Mouse (Mus musculus) midbrain, embryonic 10.5 days (tissue): ENCODE results near the gene Asb2. TPM values are rescaled to one million over a fixed set of nuclear protein-coding genes. Genes with fewer than 3 reads are reported as not detected.
A peak's percentile ranks its signal among the peaks of the same experiment; 100 is the strongest.

Experiments used
- DNase-seq: peaks from one replicate; pipeline ENCODE4 v3.0.0-alpha.2; 2017; ENCODE audit warnings: low spot score
- H3K27ac ChIP-seq: fragments of 300-500 bp; sonication (generic); replicated peaks from 2 replicates; pipeline ENCODE4 v1.5.1; 2016; ENCODE audit warnings: mild to moderate bottlenecking
- H3K27me3 ChIP-seq: fragments of 300-500 bp; sonication (generic); 2 replicates; pipeline ENCODE4 v1.6.1; 2016; ENCODE audit warnings: low read depth, mild to moderate bottlenecking; ENCODE audit not compliant: poor library complexity, severe bottlenecking
- H3K36me3 ChIP-seq: fragments of 300-500 bp; sonication (generic); 2 replicates; pipeline ENCODE4 v1.6.1; 2016; ENCODE audit warnings: mild to moderate bottlenecking, moderate library complexity
- H3K4me1 ChIP-seq: fragments of 300-500 bp; sonication (generic); 2 replicates; pipeline ENCODE4 v1.6.1; 2016
- H3K4me3 ChIP-seq: fragments of 300-500 bp; sonication (generic); 2 replicates; pipeline ENCODE4 v1.5.1; 2016; ENCODE audit warnings: mild to moderate bottlenecking, moderate library complexity
- H3K9me3 ChIP-seq: fragments of 300-500 bp; sonication (generic); replicated peaks from 2 replicates; pipeline ENCODE4 v1.6.1; 2016; ENCODE audit warnings: mild to moderate bottlenecking
- WGBS: fragments of 180-500 bp; shearing (Covaris S2); methylation state at CpG from one replicate; pipeline ENCODE4 v1.1.7; 2016; 5-methylcytosine and 5-hydroxymethylcytosine counted together
- polyA plus RNA-seq: library from polyadenylated mRNA; unstranded; fragments of >200 nt; fragmentation: Nextera tagmentation; extraction: Ambion mirVana; gene quantifications from 2 replicates; pipeline ENCODE4 v1.2.1, GENCODE M21; 2016

Asb2 gene
- polyA plus RNA-seq, 1 experiment from 2014 or later: 0.53 TPM

- no peak overlapping the region for H3K27ac ChIP-seq
- H3K4me3 ChIP-seq: no peak overlapping the region
- WGBS: 77% methylated on average over 4 of the region's 4 CpGs
- no peaks in the 10 kb centered on the region for H3K36me3 ChIP-seq
- H3K9me3 ChIP-seq: no peaks in the 10 kb centered on the region
- H3K4me1 ChIP-seq: peaks cover 41% of the 10 kb centered on the region
- peaks cover 66% of the 10 kb centered on the region for H3K27me3 ChIP-seq
- no peak for DNase-seq
Observed at GRCm38 (mm10) chr12:103331491-103331890, 24.3 kb downstream of the Asb2 start.

GRCm38 (mm10) chr12:103328448-103329191, 27.2 kb downstream of the Asb2 start:
- no peaks in the 10 kb centered on the region for H3K36me3 ChIP-seq
- no peaks in the 10 kb centered on the region for H3K9me3 ChIP-seq
- DNase-seq: no peak
- H3K27ac ChIP-seq: no peak overlapping the region
- H3K27me3 ChIP-seq: peaks cover 78% of the 10 kb centered on the region
- H3K4me3 ChIP-seq: no peak overlapping the region
- H3K4me1 ChIP-seq: peaks cover 50% of the 10 kb centered on the region
- 74% methylated on average over 7 of the region's 7 CpGs for WGBS

- 27% methylated on average over 7 of the region's 7 CpGs for WGBS
- Histone ChIP-seq H3K27me3 (peaks cover 89% of the 10 kb centered on the region), H3K4me3 (no peak overlapping the region), H3K36me3 (no peaks in the 10 kb centered on the region), H3K9me3 (no peaks in the 10 kb centered on the region), H3K4me1 (peaks cover 53% of the 10 kb centered on the region), H3K27ac (peak overlapping the region; percentile 33; the same call in 1 of the 2 replicates)
- DNase-seq: peak; percentile 28
Observed at GRCm38 (mm10) chr12:103327107-103327506, 28.7 kb downstream of the Asb2 start.

- Histone ChIP-seq H3K9me3 (no peaks in the 10 kb centered on the region), H3K27ac (peak overlapping the region; percentile 80; the same call in 1 of the 2 replicates), H3K36me3 (no peaks in the 10 kb centered on the region), H3K4me1 (peaks cover 53% of the 10 kb centered on the region), H3K27me3 (peaks cover 87% of the 10 kb centered on the region), H3K4me3 (no peak overlapping the region)
- DNase-seq: no peak
- 52% methylated on average over 4 of the region's 4 CpGs for WGBS
Observed at GRCm38 (mm10) chr12:103326569-103326968, 29.2 kb downstream of the Asb2 start.

- Histone ChIP-seq H3K27ac (peak overlapping the region; percentile 80), H3K36me3 (no peaks in the 10 kb centered on the region), H3K27me3 (peaks cover 88% of the 10 kb centered on the region), H3K9me3 (no peaks in the 10 kb centered on the region), H3K4me1 (peaks cover 52% of the 10 kb centered on the region), H3K4me3 (peak overlapping the region; percentile 47)
- WGBS: 8% methylated on average over 60 of the region's 60 CpGs
- peak; percentile 97 for DNase-seq
Observed at GRCm38 (mm10) chr12:103325156-103325857, 30.5 kb downstream of the Asb2 start.

GRCm38 (mm10) chr12:103322801-103323200, 33.0 kb downstream of the Asb2 start:
- WGBS: 33% methylated on average over 3 of the region's 3 CpGs
- peaks cover 83% of the 10 kb centered on the region for H3K27me3 ChIP-seq
- no peak overlapping the region; the same call in 1 of the 2 replicates for H3K27ac ChIP-seq
- no peaks in the 10 kb centered on the region for H3K9me3 ChIP-seq
- H3K36me3 ChIP-seq: peaks cover 12% of the 10 kb centered on the region
- no peak overlapping the region for H3K4me3 ChIP-seq
- peak; percentile 62 for DNase-seq
- peaks cover 38% of the 10 kb centered on the region for H3K4me1 ChIP-seq

- Histone ChIP-seq H3K9me3 (no peaks in the 10 kb centered on the region), H3K4me1 (peaks cover 72% of the 10 kb centered on the region), H3K27me3 (peaks cover 73% of the 10 kb centered on the region), H3K4me3 (peak overlapping the region; percentile 56), H3K27ac (peak overlapping the region; percentile 93), H3K36me3 (peaks cover 27% of the 10 kb centered on the region)
- DNase-seq: peak; percentile 41
- WGBS: 19% methylated on average over 20 of the region's 20 CpGs
Observed at GRCm38 (mm10) chr12:103315831-103316545, 39.8 kb downstream of the Asb2 start.

GRCm38 (mm10) chr12:103314640-103315361, 41.0 kb downstream of the Asb2 start:
- Histone ChIP-seq H3K9me3 (peaks cover 7% of the 10 kb centered on the region), H3K27me3 (peaks cover 72% of the 10 kb centered on the region), H3K36me3 (peaks cover 37% of the 10 kb centered on the region), H3K4me3 (peak overlapping the region; percentile 56), H3K27ac (peak overlapping the region; percentile 93), H3K4me1 (peaks cover 76% of the 10 kb centered on the region)
- peak; percentile 90 for DNase-seq
- 1% methylated on average over 25 of the region's 25 CpGs for WGBS

- Histone ChIP-seq H3K27ac (peak overlapping the region; percentile 93), H3K36me3 (peaks cover 34% of the 10 kb centered on the region), H3K9me3 (peaks cover 10% of the 10 kb centered on the region), H3K4me1 (peaks cover 76% of the 10 kb centered on the region), H3K27me3 (peaks cover 67% of the 10 kb centered on the region), H3K4me3 (peak overlapping the region; percentile 56)
- peak; percentile 86 for DNase-seq
- 13% methylated on average over 21 of the region's 21 CpGs for WGBS
Observed at GRCm38 (mm10) chr12:103313871-103314639, 41.7 kb downstream of the Asb2 start.

- H3K27me3 ChIP-seq: peaks cover 60% of the 10 kb centered on the region
- WGBS: 58% methylated on average over 6 of the region's 6 CpGs
- H3K36me3 ChIP-seq: peaks cover 30% of the 10 kb centered on the region
- peaks cover 10% of the 10 kb centered on the region for H3K9me3 ChIP-seq
- peaks cover 76% of the 10 kb centered on the region for H3K4me1 ChIP-seq
- peak overlapping the region; percentile 56 for H3K4me3 ChIP-seq
- no peak for DNase-seq
- H3K27ac ChIP-seq: peak overlapping the region; percentile 93
Observed at GRCm38 (mm10) chr12:103313274-103313673, 42.5 kb downstream of the Asb2 start.

- H3K4me1 ChIP-seq: peaks cover 63% of the 10 kb centered on the region
Observed at GRCm38 (mm10) chr12:103311921-103312320, 43.9 kb downstream of the Asb2 start.

More at GRCm38 (mm10) chr12:103311921-103312320, 43.9 kb downstream of the Asb2 start:
- H3K27ac ChIP-seq: peak overlapping the region; percentile 93
- peaks cover 17% of the 10 kb centered on the region for H3K36me3 ChIP-seq
- 92% methylated on average over 8 of the region's 8 CpGs for WGBS
- H3K27me3 ChIP-seq: peaks cover 50% of the 10 kb centered on the region
- peaks cover 10% of the 10 kb centered on the region for H3K9me3 ChIP-seq
- DNase-seq: no peak
- no peak overlapping the region for H3K4me3 ChIP-seq
